ENCODE assay signal across 27 mouse cellular contexts in genomic region chr3:68696495-68697200, GRCm38 (mm10). TPM values are rescaled to one million over a fixed set of nuclear protein-coding genes. Genes with fewer than 3 reads are reported as not detected.
"Had no signal": no experiment of that assay in that cellular context is flagged by ENCODE, and none has a peak within 500 bp of the region (broad histone marks: within the 10 kb centered on the region; RNA-seq: fewer than 3 reads in every experiment).

No protein-coding gene starts in this region.

- H3K4me1 ChIP-seq: heart, embryonic 15.5 days had no signal

- H3K36me3 ChIP-seq: heart, embryonic 13.5 days; heart, embryonic 15.5 days; hindbrain, embryonic 13.5 days; hindbrain, embryonic 15.5 days; kidney, embryonic 15.5 days; limb, embryonic 13.5 days; limb, embryonic 15.5 days; liver, embryonic 12.5 days had no signal

- H3K4me3 ChIP-seq: heart, embryonic 13.5 days; heart, embryonic 15.5 days; hindbrain, embryonic 13.5 days; hindbrain, embryonic 15.5 days; kidney, embryonic 15.5 days; limb, embryonic 13.5 days; limb, embryonic 15.5 days; liver, embryonic 12.5 days had no signal

- H3K27ac ChIP-seq: heart, embryonic 13.5 days; heart, embryonic 15.5 days; hindbrain, embryonic 13.5 days; hindbrain, embryonic 15.5 days; hindbrain, postnatal 0 days; kidney, embryonic 15.5 days; kidney, postnatal 0 days; limb, embryonic 13.5 days; limb, embryonic 15.5 days; liver, embryonic 12.5 days; liver, embryonic 14.5 days had no signal

- DNase-seq: forebrain, postnatal 0 days; gastrocnemius, postnatal 14 days; gastrocnemius, postnatal 36 days; heart, adult 18-20 months; heart, postnatal 14 days; heart, postnatal 36 days; kidney, adult 11 months; kidney, adult 2 months; kidney, adult 9 months; kidney, postnatal 14 days; kidney, postnatal 36 days; left cerebral cortex, postnatal 4 days had no signal

- ATAC-seq: forebrain, postnatal 0 days; hindbrain, postnatal 0 days; intestine, embryonic 16.5 days; liver, embryonic 12.5 days had no signal

- H3K9me3 ChIP-seq: heart, embryonic 13.5 days; heart, embryonic 15.5 days; hindbrain, embryonic 13.5 days; hindbrain, embryonic 15.5 days; kidney, embryonic 15.5 days; limb, embryonic 13.5 days; limb, embryonic 15.5 days; liver, embryonic 12.5 days had no signal

- H3K27me3 ChIP-seq: heart, embryonic 13.5 days; heart, embryonic 15.5 days; hindbrain, embryonic 13.5 days; hindbrain, embryonic 15.5 days; kidney, embryonic 15.5 days; limb, embryonic 13.5 days; limb, embryonic 15.5 days; liver, embryonic 12.5 days had no signal

- H3K9ac ChIP-seq: forebrain, postnatal 0 days; heart, embryonic 13.5 days; heart, embryonic 15.5 days; hindbrain, embryonic 13.5 days; hindbrain, embryonic 15.5 days; kidney, embryonic 15.5 days; limb, embryonic 13.5 days; limb, embryonic 15.5 days; liver, embryonic 12.5 days; liver, embryonic 14.5 days had no signal

- H3K4me2 ChIP-seq: heart, embryonic 13.5 days; heart, embryonic 15.5 days; hindbrain, embryonic 13.5 days; hindbrain, embryonic 15.5 days; kidney, embryonic 15.5 days; limb, embryonic 13.5 days; limb, embryonic 15.5 days; liver, embryonic 12.5 days had no signal

RNA-seq across cellular contexts. Expression of gene Il12a, which starts 6.2 kb away (rescaled TPM):
- total RNA-seq: forebrain, postnatal 0 days; hindbrain, postnatal 0 days; left cerebral cortex, postnatal 4 days; liver, adult 2 months had no signal
- polyA plus RNA-seq: forebrain, postnatal 0 days; gonadal fat pad, adult 2 months; heart, embryonic 13.5 days; heart, embryonic 15.5 days; hindbrain, embryonic 13.5 days; intestine, embryonic 14.5 days; intestine, embryonic 16.5 days; liver, adult 2 months had no signal
